In the genomic region with DNA sequence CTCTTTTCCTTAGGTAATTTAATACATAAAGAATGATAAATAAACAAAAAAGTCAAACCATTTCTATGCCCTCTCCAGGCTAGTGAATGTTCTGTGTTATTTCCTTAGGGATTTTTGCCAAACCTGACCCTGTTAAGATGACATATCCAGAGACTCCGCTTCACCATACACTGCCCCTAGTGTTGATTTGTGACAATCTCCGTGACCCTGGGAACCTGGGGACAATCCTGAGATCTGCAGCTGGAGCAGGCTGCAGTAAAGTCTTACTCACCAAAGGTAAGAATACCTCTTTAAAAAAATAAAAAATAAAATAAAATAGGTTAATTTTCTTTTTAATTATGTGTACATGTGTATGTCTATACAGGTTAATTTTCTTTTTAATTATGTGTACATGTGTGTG, we compare ENCODE assay signal across 26 mouse cellular contexts. TPM values are rescaled to one million over a fixed set of nuclear protein-coding genes. Genes with fewer than 3 reads are reported as not detected.
DNase-seq lines count a peak whose midpoint lies in the region; ATAC-seq and TF ChIP-seq lines count a peak whose summit lies in the region.
"Had no signal": no experiment of that assay in that cellular context is flagged by ENCODE, and none has a peak within 500 bp of the region (broad histone marks: within the 10 kb centered on the region; RNA-seq: fewer than 3 reads in every experiment).

No protein-coding gene starts in this region.

- no peak overlapping the region for H3K9ac ChIP-seq in forebrain, postnatal 0 days
- H3K9ac ChIP-seq in forebrain, embryonic 16.5 days (replicated peaks; ENCODE audit: low read depth, low read length): no peak overlapping the region
- H3K9ac ChIP-seq in liver, embryonic 14.5 days (replicated peaks): no peak overlapping the region
- H3K9ac ChIP-seq in liver, embryonic 11.5 days (ENCODE audit: low read depth, low read length): no peak overlapping the region
- no peak overlapping the region for H3K9ac ChIP-seq in stomach, postnatal 0 days (ENCODE audit: low read length)
- H3K9ac ChIP-seq: heart, embryonic 13.5 days; hindbrain, embryonic 15.5 days; kidney, embryonic 15.5 days; liver, postnatal 0 days; midbrain, embryonic 15.5 days had no signal

- H3K9me3 ChIP-seq in forebrain, postnatal 0 days (ENCODE audit: low read length): no peaks in the 10 kb centered on the region
- H3K9me3 ChIP-seq in forebrain, embryonic 16.5 days (ENCODE audit: control insufficient read depth, low read length): no peaks in the 10 kb centered on the region
- no peaks in the 10 kb centered on the region for H3K9me3 ChIP-seq in liver, embryonic 14.5 days (ENCODE audit: control insufficient read depth, low read length)
- H3K9me3 ChIP-seq in liver, embryonic 11.5 days (ENCODE audit: control insufficient read depth, low read length): no peaks in the 10 kb centered on the region
- no peaks in the 10 kb centered on the region for H3K9me3 ChIP-seq in stomach, postnatal 0 days (ENCODE audit: control insufficient read depth, low read length)
- H3K9me3 ChIP-seq: embryonic facial prominence, embryonic 10.5 days; heart, embryonic 13.5 days; hindbrain, embryonic 15.5 days; kidney, embryonic 15.5 days; limb, embryonic 10.5 days; midbrain, embryonic 15.5 days had no signal

- no peak for ATAC-seq in forebrain, postnatal 0 days
- ATAC-seq in forebrain, embryonic 16.5 days: no peak
- no peak for ATAC-seq in liver, embryonic 14.5 days (ENCODE audit: insufficient read depth)
- ATAC-seq in liver, embryonic 11.5 days (replicated peaks; ENCODE audit: low FRiP score): no peak
- no peak for ATAC-seq in stomach, postnatal 0 days (ENCODE audit: low FRiP score, low TSS enrichment)
- ATAC-seq: CD4-positive, CD25-positive, alpha-beta regulatory T cell, adult 4 months; liver, postnatal 0 days; midbrain, embryonic 15.5 days had no signal

- no peak for DNase-seq in forebrain, postnatal 0 days
- no peak for DNase-seq in liver, embryonic 14.5 days (ENCODE audit: low read depth in 3 of 3, low spot score in 3 of 3)
- DNase-seq in liver, embryonic 11.5 days (ENCODE audit: low spot score): no peak
- peak; percentile 22 for DNase-seq in MN1 (ENCODE audit: low spot score)
- DNase-seq in stomach, postnatal 0 days (ENCODE audit: low spot score): no peak
- no peak for DNase-seq in left cerebral cortex, postnatal 10 days (ENCODE audit: extremely low spot score in 1 of 2, low spot score in 2 of 2)
- DNase-seq: adrenal gland, postnatal 25 days; cerebellum, adult 9-11 months; gastrocnemius, postnatal 25 days; heart, adult 18-20 months; kidney, adult 11 months; liver; liver, postnatal 0 days; thymus, adult 2 months; thymus, postnatal 4 days had no signal

- peaks cover 30% of the 10 kb centered on the region for H3K36me3 ChIP-seq in forebrain, postnatal 0 days (ENCODE audit: insufficient read depth)
- no peaks in the 10 kb centered on the region for H3K36me3 ChIP-seq in forebrain, embryonic 16.5 days (ENCODE audit: control insufficient read depth, insufficient read depth)
- peaks cover 15% of the 10 kb centered on the region for H3K36me3 ChIP-seq in liver, embryonic 14.5 days (replicated peaks; ENCODE audit: control insufficient read depth, insufficient read depth, low read depth)
- peaks cover 16% of the 10 kb centered on the region for H3K36me3 ChIP-seq in liver, embryonic 11.5 days (ENCODE audit: control insufficient read depth, insufficient read depth, low read length)
- peaks cover 4% of the 10 kb centered on the region; the same call in 1 of the 2 replicates for H3K36me3 ChIP-seq in stomach, postnatal 0 days (ENCODE audit: control insufficient read depth, insufficient read depth, low read length)

- WGBS in forebrain, postnatal 0 days: 50% methylated on average over 2 of the region's 2 CpGs
- 57% methylated on average over 2 of the region's 2 CpGs for WGBS in forebrain, embryonic 16.5 days
- WGBS in liver, embryonic 14.5 days (ENCODE audit: insufficient replicate concordance): 66% methylated on average over 2 of the region's 2 CpGs
- WGBS in liver, embryonic 11.5 days: 70% methylated on average over 2 of the region's 2 CpGs
- WGBS in stomach, postnatal 0 days: 62% methylated on average over 2 of the region's 2 CpGs

- H3K27me3 ChIP-seq in forebrain, postnatal 0 days (ENCODE audit: insufficient read depth, low read length): no peaks in the 10 kb centered on the region
- no peaks in the 10 kb centered on the region for H3K27me3 ChIP-seq in forebrain, embryonic 16.5 days (replicated peaks; ENCODE audit: control insufficient read depth, insufficient read depth, low read length)
- H3K27me3 ChIP-seq in liver, embryonic 14.5 days (ENCODE audit: control insufficient read depth, insufficient read depth, low read length): no peaks in the 10 kb centered on the region
- no peaks in the 10 kb centered on the region for H3K27me3 ChIP-seq in liver, embryonic 11.5 days (replicated peaks; ENCODE audit: control insufficient read depth, insufficient read depth, low read length)
- H3K27me3 ChIP-seq in stomach, postnatal 0 days (ENCODE audit: control insufficient read depth, insufficient read depth, low read length): no peaks in the 10 kb centered on the region
- H3K27me3 ChIP-seq: heart, embryonic 13.5 days; hindbrain, embryonic 15.5 days; kidney, embryonic 15.5 days; midbrain, embryonic 15.5 days had no signal

- H3K27ac ChIP-seq in forebrain, postnatal 0 days (ENCODE audit: low read depth, low read length): no peak overlapping the region
- no peak overlapping the region for H3K27ac ChIP-seq in forebrain, embryonic 16.5 days (ENCODE audit: low read length)
- H3K27ac ChIP-seq in liver, embryonic 14.5 days: no peak overlapping the region
- H3K27ac ChIP-seq in liver, embryonic 11.5 days (ENCODE audit: low read depth, low read length): no peak overlapping the region
- no peak overlapping the region for H3K27ac ChIP-seq in stomach, postnatal 0 days (replicated peaks)
- H3K27ac ChIP-seq: embryonic facial prominence, embryonic 10.5 days; heart, embryonic 13.5 days; hindbrain, embryonic 15.5 days; kidney, embryonic 15.5 days; limb, embryonic 10.5 days; midbrain, embryonic 15.5 days had no signal

- TF ChIP-seq CTCF in forebrain, postnatal 0 days (IDR thresholded peaks at IDR 0.05; ENCODE audit: low read depth): 0 out of 2 replicates have a peak, but pooled peaks have one; percentile 21
- peak; percentile 26; the same call in 1 of the 2 replicates for TF ChIP-seq CTCF in liver, embryonic 14.5 days (IDR thresholded peaks at IDR 0.05; ENCODE audit: low read depth)
- peak; percentile 43 for TF ChIP-seq CTCF in stomach, postnatal 0 days (IDR thresholded peaks at IDR 0.05; ENCODE audit: low read depth)

- intact Hi-C loops in left cerebral cortex, postnatal 10 days (cut with DNase I): no loop called here

- H3K4me1 ChIP-seq in forebrain, postnatal 0 days (ENCODE audit: insufficient read depth): peaks cover 6% of the 10 kb centered on the region; the same call in 1 of the 2 replicates
- H3K4me1 ChIP-seq in forebrain, embryonic 16.5 days (replicated peaks; ENCODE audit: control insufficient read depth, insufficient read depth, low read length): peaks cover 22% of the 10 kb centered on the region
- peaks cover 0 to 6% of the 10 kb centered on the region in 2 experiments; a peak in 2 of 4 replicates for H3K4me1 ChIP-seq in liver, embryonic 14.5 days (replicated peaks; ENCODE audit: control insufficient read depth in 2 of 2, insufficient read depth in 2 of 2, low read length in 1 of 2)
- H3K4me1 ChIP-seq in liver, embryonic 11.5 days (replicated peaks; ENCODE audit: control insufficient read depth, insufficient read depth, low read length): peaks cover 8% of the 10 kb centered on the region
- H3K4me1 ChIP-seq in stomach, postnatal 0 days (replicated peaks; ENCODE audit: control insufficient read depth, insufficient read depth): no peaks in the 10 kb centered on the region

- no peak overlapping the region for H3K4me2 ChIP-seq in forebrain, postnatal 0 days (ENCODE audit: low read depth)
- no peak overlapping the region for H3K4me2 ChIP-seq in forebrain, embryonic 16.5 days (ENCODE audit: low read length)
- no peak overlapping the region for H3K4me2 ChIP-seq in liver, embryonic 14.5 days (ENCODE audit: low read depth)
- H3K4me2 ChIP-seq in liver, embryonic 11.5 days: no peak overlapping the region
- no peak overlapping the region for H3K4me2 ChIP-seq in stomach, postnatal 0 days (replicated peaks; ENCODE audit: low read depth)
- H3K4me2 ChIP-seq: heart, embryonic 13.5 days; hindbrain, embryonic 15.5 days; kidney, embryonic 15.5 days; midbrain, embryonic 15.5 days had no signal

- no peak overlapping the region for H3K4me3 ChIP-seq in forebrain, postnatal 0 days (ENCODE audit: low read depth, low read length)
- H3K4me3 ChIP-seq in forebrain, embryonic 16.5 days (replicated peaks; ENCODE audit: low read length): no peak overlapping the region
- H3K4me3 ChIP-seq in liver, embryonic 14.5 days (ENCODE audit: insufficient read depth in 1 of 2, low read depth in 2 of 2, low read length in 2 of 2): no peak overlapping the region
- H3K4me3 ChIP-seq in liver, embryonic 11.5 days (ENCODE audit: low read depth, low read length): no peak overlapping the region
- H3K4me3 ChIP-seq in stomach, postnatal 0 days (ENCODE audit: low read depth, low read length): no peak overlapping the region
- H3K4me3 ChIP-seq: embryonic facial prominence, embryonic 10.5 days; heart, embryonic 13.5 days; hindbrain, embryonic 15.5 days; kidney, embryonic 15.5 days; limb, embryonic 10.5 days; midbrain, embryonic 15.5 days; myocyte had no signal

- no peak for TF ChIP-seq EP300 in liver, embryonic 14.5 days (IDR thresholded peaks at IDR 0.05; ENCODE audit: low read depth)
- no peak for TF ChIP-seq EP300 in stomach, postnatal 0 days (optimal IDR thresholded peaks at IDR 0.05)

RNA-seq across cellular contexts. Expression of gene Glod4, which starts 3.7 kb away (rescaled TPM):
- 79.7 and 90.6 TPM in 2 replicates for total RNA-seq in forebrain, postnatal 0 days (2014; rRNA removed)
- 110 and 126 TPM in 2 replicates for polyA plus RNA-seq in forebrain, postnatal 0 days (2015; fragmentation: Nextera tagmentation; extraction: Ambion mirVana)
- 127 and 129 TPM in 2 replicates for polyA plus RNA-seq in forebrain, embryonic 16.5 days (2015; fragmentation: Nextera tagmentation; extraction: Ambion mirVana)
- polyA plus RNA-seq in liver, embryonic 14.5 days (2012; rRNA removed): 10.7 and 17.9 TPM in 2 replicates
- 60.7 and 62.6 TPM in 2 replicates for polyA plus RNA-seq in liver, embryonic 14.5 days (2014; fragmentation: Nextera tagmentation; extraction: Ambion mirVana)
- polyA plus RNA-seq in liver, embryonic 11.5 days (2014; fragmentation: Nextera tagmentation; extraction: Ambion mirVana): 137 and 144 TPM in 2 replicates
- polyA plus RNA-seq in stomach, postnatal 0 days (2015; fragmentation: Nextera tagmentation; extraction: Ambion mirVana): 92.9 and 99.9 TPM in 2 replicates
- total RNA-seq in left cerebral cortex, postnatal 10 days (2021): 10 to 100 TPM; 47.9 to 53.8 TPM

RNA-seq across cellular contexts. Expression of gene Mrm3, which starts 3.7 kb away (rescaled TPM):
- 15.1 and 18.2 TPM in 2 replicates for total RNA-seq in forebrain, postnatal 0 days (2014; rRNA removed)
- polyA plus RNA-seq in forebrain, postnatal 0 days (2015; fragmentation: Nextera tagmentation; extraction: Ambion mirVana): 20.8 and 22.2 TPM in 2 replicates
- polyA plus RNA-seq in forebrain, embryonic 16.5 days (2015; fragmentation: Nextera tagmentation; extraction: Ambion mirVana): 21.8 and 24.6 TPM in 2 replicates
- polyA plus RNA-seq in liver, embryonic 14.5 days (2012; rRNA removed): 5.9 and 11.1 TPM in 2 replicates
- polyA plus RNA-seq in liver, embryonic 14.5 days (2014; fragmentation: Nextera tagmentation; extraction: Ambion mirVana): 14.2 and 16.6 TPM in 2 replicates
- polyA plus RNA-seq in liver, embryonic 11.5 days (2014; fragmentation: Nextera tagmentation; extraction: Ambion mirVana): 36.3 and 37.0 TPM in 2 replicates
- 13.4 and 14.7 TPM in 2 replicates for polyA plus RNA-seq in stomach, postnatal 0 days (2015; fragmentation: Nextera tagmentation; extraction: Ambion mirVana)
- 10 to 100 TPM; 17.4 to 17.6 TPM for total RNA-seq in left cerebral cortex, postnatal 10 days (2021)

RNA-seq across cellular contexts. Expression of gene Gemin4, which starts 29.8 kb away (rescaled TPM):
- total RNA-seq in forebrain, postnatal 0 days (2014; rRNA removed): 11.5 and 12.2 TPM in 2 replicates
- polyA plus RNA-seq in forebrain, postnatal 0 days (2015; fragmentation: Nextera tagmentation; extraction: Ambion mirVana): 6.9 and 8.7 TPM in 2 replicates
- polyA plus RNA-seq in forebrain, embryonic 16.5 days (2015; fragmentation: Nextera tagmentation; extraction: Ambion mirVana): 17.7 and 20.5 TPM in 2 replicates
- polyA plus RNA-seq in liver, embryonic 14.5 days (2012; rRNA removed): 6.0 and 6.3 TPM in 2 replicates
- polyA plus RNA-seq in liver, embryonic 14.5 days (2014; fragmentation: Nextera tagmentation; extraction: Ambion mirVana): 13.9 and 14.8 TPM in 2 replicates
- 50.2 and 58.3 TPM in 2 replicates for polyA plus RNA-seq in liver, embryonic 11.5 days (2014; fragmentation: Nextera tagmentation; extraction: Ambion mirVana)
- 18.5 and 21.9 TPM in 2 replicates for polyA plus RNA-seq in stomach, postnatal 0 days (2015; fragmentation: Nextera tagmentation; extraction: Ambion mirVana)
- total RNA-seq in left cerebral cortex, postnatal 10 days (2021): 10 to 100 TPM in 1 of 2 experiments, 1 to 10 TPM in 1; 6.9 to 10.4 TPM

RNA-seq across cellular contexts. Expression of gene Dbil5, which starts 29.8 kb away (rescaled TPM):
- 0.43 TPM in 1 of 2 replicates, not detected in the other for total RNA-seq in forebrain, postnatal 0 days (2014; rRNA removed)
- polyA plus RNA-seq in forebrain, postnatal 0 days (2015; fragmentation: Nextera tagmentation; extraction: Ambion mirVana): 0.89 and 1.2 TPM in 2 replicates
- polyA plus RNA-seq in forebrain, embryonic 16.5 days (2015; fragmentation: Nextera tagmentation; extraction: Ambion mirVana): 0.77 TPM in 1 of 2 replicates, not detected in the other
- 0.18 and 0.36 TPM in 2 replicates for polyA plus RNA-seq in liver, embryonic 14.5 days (2012; rRNA removed)
- 0.61 and 1.1 TPM in 2 replicates for polyA plus RNA-seq in liver, embryonic 14.5 days (2014; fragmentation: Nextera tagmentation; extraction: Ambion mirVana)
- 0.74 TPM in 1 of 2 replicates, not detected in the other for polyA plus RNA-seq in liver, embryonic 11.5 days (2014; fragmentation: Nextera tagmentation; extraction: Ambion mirVana)
- 4.0 and 4.7 TPM in 2 replicates for polyA plus RNA-seq in stomach, postnatal 0 days (2015; fragmentation: Nextera tagmentation; extraction: Ambion mirVana)
- total RNA-seq in left cerebral cortex, postnatal 10 days (2021): under 1 TPM; 0.64 to 0.67 TPM
- total RNA-seq: megakaryocyte-erythroid progenitor cell, adult 5-6 weeks had no signal
- polyA plus RNA-seq: neural tube, embryonic 14.5 days had no signal
